Mouse (Mus musculus): ENCODE measurements around the gene Kazn. TPM values are rescaled to one million over a fixed set of nuclear protein-coding genes. Genes with fewer than 3 reads are reported as not detected.

Gene Kazn
- polyA plus RNA-seq, 1 experiment from 2014 or later, result 13.2 TPM

DNA sequence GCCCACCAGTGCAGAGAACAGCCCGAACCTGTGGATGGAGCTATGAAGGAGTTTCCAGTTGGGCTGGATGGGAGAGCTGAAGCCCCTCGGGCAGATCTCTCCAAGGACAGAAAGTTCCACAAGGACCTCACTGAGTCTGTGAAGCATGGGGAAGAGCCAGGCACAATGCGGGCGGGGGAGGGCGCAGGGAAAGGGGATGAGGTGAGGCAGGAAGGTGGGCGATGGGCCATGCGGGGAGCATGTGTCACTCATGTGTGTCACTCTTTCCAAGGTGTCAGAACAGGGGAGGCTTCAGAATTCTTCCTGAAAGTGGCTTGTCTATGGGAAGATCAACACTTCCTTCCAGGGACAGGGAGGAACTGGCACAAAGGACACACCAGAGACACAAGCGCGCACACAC, 58.3 kb downstream of the Kazn start:
- H3K9ac ChIP-seq (ENCODE audit: low read length), result peak overlapping the region; percentile 28; the same call in 1 of the 2 replicates
- WGBS, result 76% methylated on average over 9 of the region's 9 CpGs
- H3K4me3 ChIP-seq (replicated peaks; ENCODE audit: low read length), result no peak overlapping the region
- peaks cover 57% of the 10 kb centered on the region for H3K4me1 ChIP-seq (ENCODE audit: control insufficient read depth, insufficient read depth, low read length)
- no peaks in the 10 kb centered on the region for H3K27me3 ChIP-seq (ENCODE audit: control insufficient read depth, insufficient read depth, low read length)
- no peaks in the 10 kb centered on the region for H3K36me3 ChIP-seq (ENCODE audit: control insufficient read depth, insufficient read depth, low read length)
- no peaks in the 10 kb centered on the region for H3K9me3 ChIP-seq (replicated peaks; ENCODE audit: control insufficient read depth, low read length)
- H3K27ac ChIP-seq (ENCODE audit: low read length), result peak overlapping the region; percentile 91
- no peak for ATAC-seq (ENCODE audit: insufficient read depth, low FRiP score)
- H3K4me2 ChIP-seq (ENCODE audit: low read depth, low read length), result no peak overlapping the region

DNA sequence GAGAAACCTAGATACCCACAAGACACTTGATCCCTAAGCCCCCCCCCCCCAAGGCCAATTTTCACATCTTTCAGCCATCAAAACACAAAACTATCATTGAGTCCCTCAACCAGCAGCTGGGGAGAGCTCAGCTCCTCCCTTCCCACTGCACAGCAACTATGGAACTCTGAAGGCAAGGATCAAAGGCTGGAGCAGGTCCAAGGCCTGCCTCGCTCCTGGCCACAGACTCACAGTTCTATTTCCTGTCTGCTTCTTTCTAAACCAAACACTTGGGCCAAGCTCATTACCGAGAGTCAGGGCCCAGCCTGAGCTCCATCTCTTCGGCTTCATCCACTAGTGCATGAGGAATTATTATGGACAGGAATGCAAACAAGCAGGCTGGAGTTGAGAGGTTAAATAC, 58.9 kb downstream of the Kazn start:
- H3K9ac ChIP-seq (ENCODE audit: low read length), result peak overlapping the region; percentile 28; the same call in 1 of the 2 replicates
- 9% methylated on average over 3 of the region's 3 CpGs for WGBS
- H3K27me3 ChIP-seq (ENCODE audit: control insufficient read depth, insufficient read depth, low read length), result no peaks in the 10 kb centered on the region
- no peaks in the 10 kb centered on the region for H3K36me3 ChIP-seq (ENCODE audit: control insufficient read depth, insufficient read depth, low read length)
- no peak overlapping the region; the same call in 1 of the 2 replicates for H3K4me2 ChIP-seq (ENCODE audit: low read depth, low read length)
- H3K9me3 ChIP-seq (replicated peaks; ENCODE audit: control insufficient read depth, low read length), result no peaks in the 10 kb centered on the region
- H3K4me3 ChIP-seq (replicated peaks; ENCODE audit: low read length), result no peak overlapping the region
- peak; percentile 46; the same call in 1 of the 2 replicates for ATAC-seq (ENCODE audit: insufficient read depth, low FRiP score)
- peaks cover 54% of the 10 kb centered on the region for H3K4me1 ChIP-seq (ENCODE audit: control insufficient read depth, insufficient read depth, low read length)
- H3K27ac ChIP-seq (ENCODE audit: low read length), result peak overlapping the region; percentile 91

DNA sequence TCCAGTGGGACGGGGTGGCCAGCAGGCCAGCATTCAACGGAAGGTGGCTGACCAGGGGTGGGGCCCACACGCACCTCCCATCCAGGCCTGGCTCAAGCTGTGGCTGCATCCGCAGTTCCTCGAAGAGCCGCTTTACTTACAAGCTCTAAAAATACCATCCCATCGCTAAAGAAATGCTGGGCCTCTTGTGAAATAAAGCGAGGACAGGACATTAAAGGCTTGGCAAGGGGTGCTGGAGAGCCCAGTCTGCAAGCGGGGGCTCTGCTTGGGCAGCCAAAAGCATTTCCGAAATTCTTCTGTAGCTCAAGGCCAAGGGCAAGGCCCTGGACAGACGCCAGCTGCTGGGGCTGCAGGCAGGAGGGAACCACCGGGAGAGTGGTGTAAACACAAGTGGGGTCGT, 59.7 kb downstream of the Kazn start:
- no peaks in the 10 kb centered on the region for H3K36me3 ChIP-seq (ENCODE audit: control insufficient read depth, insufficient read depth, low read length)
- peaks cover 60% of the 10 kb centered on the region for H3K4me1 ChIP-seq (ENCODE audit: control insufficient read depth, insufficient read depth, low read length)
- WGBS, result 23% methylated on average over 13 of the region's 13 CpGs
- H3K27ac ChIP-seq (ENCODE audit: low read length), result peak overlapping the region; percentile 91
- peak; percentile 48 for ATAC-seq (ENCODE audit: insufficient read depth, low FRiP score)
- no peak overlapping the region for H3K4me3 ChIP-seq (replicated peaks; ENCODE audit: low read length)
- no peaks in the 10 kb centered on the region for H3K9me3 ChIP-seq (replicated peaks; ENCODE audit: control insufficient read depth, low read length)
- no peaks in the 10 kb centered on the region for H3K27me3 ChIP-seq (ENCODE audit: control insufficient read depth, insufficient read depth, low read length)
- H3K4me2 ChIP-seq (ENCODE audit: low read depth, low read length), result peak overlapping the region; percentile 20; the same call in 1 of the 2 replicates
- H3K9ac ChIP-seq (ENCODE audit: low read length), result 0 out of 2 replicates have a peak overlapping the region, but pooled peaks have one; percentile 20

DNA sequence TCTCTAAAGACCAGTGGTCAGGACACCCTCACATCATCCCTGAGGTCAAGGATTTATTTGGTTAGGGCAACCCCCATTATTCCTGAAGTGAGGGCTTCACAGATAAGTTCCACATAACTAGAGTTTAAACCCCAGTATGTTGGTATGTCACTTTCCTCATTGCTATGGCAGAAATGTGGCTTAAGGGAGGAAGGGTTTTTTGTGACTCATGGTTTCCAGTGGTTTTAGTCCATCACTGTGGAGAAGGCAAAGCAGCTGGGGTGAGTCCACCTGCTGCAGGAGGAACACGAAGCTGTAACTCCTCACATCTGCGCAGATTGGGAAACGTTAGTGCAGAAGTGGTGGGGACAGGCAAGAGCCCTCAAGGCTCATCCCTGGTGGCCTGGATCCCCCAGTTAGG, 62.5 kb downstream of the Kazn start:
- Histone ChIP-seq H3K27ac (ENCODE audit: low read length) (no peak overlapping the region), H3K36me3 (ENCODE audit: control insufficient read depth, insufficient read depth, low read length) (no peaks in the 10 kb centered on the region), H3K4me1 (ENCODE audit: control insufficient read depth, insufficient read depth, low read length) (peaks cover 70% of the 10 kb centered on the region), H3K9me3 (replicated peaks; ENCODE audit: control insufficient read depth, low read length) (no peaks in the 10 kb centered on the region), H3K27me3 (ENCODE audit: control insufficient read depth, insufficient read depth, low read length) (no peaks in the 10 kb centered on the region), H3K4me3 (replicated peaks; ENCODE audit: low read length) (no peak overlapping the region), H3K9ac (ENCODE audit: low read length) (no peak overlapping the region), H3K4me2 (ENCODE audit: low read depth, low read length) (no peak overlapping the region)
- 92% methylated on average over 3 of the region's 3 CpGs for WGBS
- ATAC-seq (ENCODE audit: insufficient read depth, low FRiP score), result no peak

DNA sequence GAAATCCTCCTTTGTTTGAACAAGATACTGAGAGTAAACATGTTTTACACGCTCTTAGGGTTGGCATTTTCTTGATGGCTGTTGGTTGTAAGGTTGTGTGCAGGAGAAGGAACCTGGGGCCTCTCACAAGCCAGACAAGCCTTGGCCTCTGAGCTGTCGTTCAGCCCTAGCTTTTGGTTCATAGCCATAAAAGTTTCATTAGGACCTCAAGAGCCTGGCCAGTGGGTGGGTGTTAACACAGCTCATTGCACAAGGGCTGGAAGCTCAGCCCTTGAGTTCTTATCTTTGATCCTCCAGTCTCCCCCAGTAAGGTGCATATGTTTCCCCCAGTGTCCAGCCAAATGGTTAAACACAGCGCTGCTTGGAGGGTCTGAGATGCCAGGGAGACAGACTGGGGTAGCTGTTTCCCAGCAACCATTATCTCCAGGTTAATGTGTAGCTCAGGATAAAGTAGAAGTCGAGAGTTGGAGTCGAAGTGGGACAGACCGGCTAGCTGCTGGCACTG, 65.2 kb downstream of the Kazn start:
- Histone ChIP-seq H3K9ac (ENCODE audit: low read length) (peak overlapping the region; percentile 47), H3K4me3 (replicated peaks; ENCODE audit: low read length) (no peak overlapping the region), H3K36me3 (ENCODE audit: control insufficient read depth, insufficient read depth, low read length) (no peaks in the 10 kb centered on the region), H3K27me3 (ENCODE audit: control insufficient read depth, insufficient read depth, low read length) (no peaks in the 10 kb centered on the region), H3K4me1 (ENCODE audit: control insufficient read depth, insufficient read depth, low read length) (peaks cover 58% of the 10 kb centered on the region), H3K27ac (ENCODE audit: low read length) (peak overlapping the region; percentile 90), H3K4me2 (ENCODE audit: low read depth, low read length) (peak overlapping the region; percentile 17; the same call in 1 of the 2 replicates), H3K9me3 (replicated peaks; ENCODE audit: control insufficient read depth, low read length) (no peaks in the 10 kb centered on the region)
- WGBS, result 28% methylated on average over 6 of the region's 6 CpGs
- peak; percentile 70 for ATAC-seq (ENCODE audit: insufficient read depth, low FRiP score)

DNA sequence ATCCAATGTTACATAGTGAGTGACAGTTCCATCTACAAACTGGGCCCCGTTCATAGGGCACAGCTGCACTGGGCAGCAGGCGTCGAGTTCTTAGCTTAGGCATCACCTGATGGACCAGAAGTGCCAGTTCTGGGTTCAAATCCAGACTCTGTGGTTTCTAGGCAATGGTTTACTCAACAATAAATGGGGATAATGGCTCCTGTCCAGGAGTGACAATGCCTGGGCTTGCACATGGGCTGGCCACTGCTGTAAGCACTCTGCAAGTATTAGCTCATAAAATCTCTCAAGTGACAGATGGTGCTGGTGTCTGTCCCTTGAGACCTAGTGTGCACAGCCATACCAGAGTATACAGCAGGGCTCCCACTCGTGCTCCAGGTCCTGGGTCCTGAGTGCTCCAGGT, 66.3 kb downstream of the Kazn start:
- WGBS, result 77% methylated on average over 4 of the region's 4 CpGs
- no peak for ATAC-seq (ENCODE audit: insufficient read depth, low FRiP score)
- peak overlapping the region; percentile 90 for H3K27ac ChIP-seq (ENCODE audit: low read length)
- H3K4me1 ChIP-seq (ENCODE audit: control insufficient read depth, insufficient read depth, low read length), result peaks cover 51% of the 10 kb centered on the region
- H3K9ac ChIP-seq (ENCODE audit: low read length), result no peak overlapping the region
- H3K4me2 ChIP-seq (ENCODE audit: low read depth, low read length), result no peak overlapping the region
- H3K36me3 ChIP-seq (ENCODE audit: control insufficient read depth, insufficient read depth, low read length), result no peaks in the 10 kb centered on the region
- no peaks in the 10 kb centered on the region for H3K27me3 ChIP-seq (ENCODE audit: control insufficient read depth, insufficient read depth, low read length)
- no peaks in the 10 kb centered on the region for H3K9me3 ChIP-seq (replicated peaks; ENCODE audit: control insufficient read depth, low read length)
- no peak overlapping the region for H3K4me3 ChIP-seq (replicated peaks; ENCODE audit: low read length)

DNA sequence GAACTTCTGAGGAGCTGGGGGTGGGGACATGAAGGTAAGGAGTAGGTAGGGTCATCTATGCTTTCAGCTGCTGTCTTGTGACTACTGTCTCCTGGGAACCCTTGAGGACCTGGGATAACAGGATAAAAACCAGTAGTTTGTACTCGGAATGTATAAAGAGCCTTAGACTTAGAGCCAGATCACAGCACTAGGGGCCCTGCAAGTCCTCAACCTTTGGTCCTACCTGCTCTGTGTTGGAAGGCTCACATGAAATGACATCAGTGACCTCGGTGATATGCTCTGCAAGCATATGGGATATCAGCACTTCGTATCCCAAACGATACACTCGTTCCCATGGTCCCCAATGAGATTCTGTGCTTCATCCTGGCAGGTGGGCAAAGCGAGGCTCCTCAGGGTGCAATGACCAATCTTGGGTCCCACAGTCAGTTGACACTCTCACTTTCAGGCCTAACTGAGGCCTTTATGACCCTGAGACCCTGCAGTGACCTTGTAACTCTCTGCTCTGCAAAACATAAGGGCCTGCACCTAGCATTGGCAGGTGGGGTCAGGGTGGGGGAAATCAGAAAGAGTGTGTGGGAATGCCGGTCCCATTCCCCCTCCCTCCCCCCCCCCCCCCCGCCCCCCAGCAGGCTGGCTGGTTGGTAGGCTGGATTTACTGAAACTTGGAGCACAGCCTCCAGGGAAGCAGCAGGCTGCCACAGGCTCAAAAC, 67.3 kb downstream of the Kazn start:
- ATAC-seq (ENCODE audit: insufficient read depth, low FRiP score), result no peak
- no peaks in the 10 kb centered on the region for H3K27me3 ChIP-seq (ENCODE audit: control insufficient read depth, insufficient read depth, low read length)
- 64% methylated on average over 7 of the region's 8 CpGs for WGBS
- H3K27ac ChIP-seq (ENCODE audit: low read length), result peak overlapping the region; percentile 90
- H3K4me1 ChIP-seq (ENCODE audit: control insufficient read depth, insufficient read depth, low read length), result peaks cover 51% of the 10 kb centered on the region
- no peaks in the 10 kb centered on the region for H3K9me3 ChIP-seq (replicated peaks; ENCODE audit: control insufficient read depth, low read length)
- no peak overlapping the region for H3K4me3 ChIP-seq (replicated peaks; ENCODE audit: low read length)
- H3K4me2 ChIP-seq (ENCODE audit: low read depth, low read length), result 0 out of 2 replicates have a peak overlapping the region, but pooled peaks have one; percentile 3
- peak overlapping the region; percentile 59; the same call in 1 of the 2 replicates for H3K9ac ChIP-seq (ENCODE audit: low read length)
- H3K36me3 ChIP-seq (ENCODE audit: control insufficient read depth, insufficient read depth, low read length), result no peaks in the 10 kb centered on the region

DNA sequence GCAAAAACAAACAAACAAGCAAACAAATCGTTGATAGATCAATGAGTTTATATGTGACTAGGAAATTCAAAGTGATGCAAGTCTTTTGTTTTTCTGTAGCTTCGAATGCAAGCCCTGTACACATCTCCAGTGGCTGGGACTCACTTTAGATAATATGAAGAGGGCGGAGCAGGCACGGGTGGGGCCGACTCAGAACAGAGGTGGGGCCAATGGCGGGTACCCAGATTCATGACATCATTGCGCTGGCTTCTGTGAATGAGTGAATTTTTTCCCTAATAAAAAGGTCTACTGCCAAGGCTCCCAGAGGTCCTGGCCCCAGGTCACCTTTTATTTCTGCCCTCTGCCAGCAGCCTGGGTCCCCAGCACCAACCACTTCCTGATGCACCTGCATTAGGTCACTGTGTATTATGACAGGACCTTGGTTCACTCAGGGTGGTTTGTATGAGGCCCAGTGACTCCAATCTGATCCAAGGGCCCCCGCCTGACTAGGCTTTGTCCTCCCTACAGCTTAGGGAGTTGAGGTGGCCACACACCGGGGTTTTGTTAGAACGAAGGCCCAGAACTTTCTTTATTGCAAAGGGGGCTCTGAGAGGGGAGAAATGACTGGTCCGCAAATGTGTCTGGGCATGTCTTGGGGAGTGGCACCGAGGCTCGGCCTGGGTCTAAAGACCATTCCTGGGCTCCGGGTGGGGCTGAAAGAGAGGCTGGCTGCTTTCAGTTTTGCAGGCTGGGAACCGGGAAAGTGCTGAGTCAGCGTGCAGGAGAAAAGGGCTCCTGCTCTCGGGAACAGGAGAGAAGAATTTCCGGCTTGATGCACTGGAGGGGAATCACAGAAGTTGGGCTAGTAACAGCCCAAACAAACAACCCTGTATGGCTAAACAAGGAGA, 68.1 kb downstream of the Kazn start:
- peak overlapping the region; percentile 90 for H3K27ac ChIP-seq (ENCODE audit: low read length)
- H3K4me2 ChIP-seq (ENCODE audit: low read depth, low read length), result 0 out of 2 replicates have a peak overlapping the region, but pooled peaks have one; percentile 3
- H3K27me3 ChIP-seq (ENCODE audit: control insufficient read depth, insufficient read depth, low read length), result no peaks in the 10 kb centered on the region
- no peaks in the 10 kb centered on the region for H3K9me3 ChIP-seq (replicated peaks; ENCODE audit: control insufficient read depth, low read length)
- no peaks in the 10 kb centered on the region for H3K36me3 ChIP-seq (ENCODE audit: control insufficient read depth, insufficient read depth, low read length)
- H3K4me1 ChIP-seq (ENCODE audit: control insufficient read depth, insufficient read depth, low read length), result peaks cover 59% of the 10 kb centered on the region
- ATAC-seq (ENCODE audit: insufficient read depth, low FRiP score), result peak; percentile 41; the same call in 1 of the 2 replicates
- no peak overlapping the region for H3K4me3 ChIP-seq (replicated peaks; ENCODE audit: low read length)
- 46% methylated on average over 18 of the region's 18 CpGs for WGBS
- H3K9ac ChIP-seq (ENCODE audit: low read length), result peak overlapping the region; percentile 59

DNA sequence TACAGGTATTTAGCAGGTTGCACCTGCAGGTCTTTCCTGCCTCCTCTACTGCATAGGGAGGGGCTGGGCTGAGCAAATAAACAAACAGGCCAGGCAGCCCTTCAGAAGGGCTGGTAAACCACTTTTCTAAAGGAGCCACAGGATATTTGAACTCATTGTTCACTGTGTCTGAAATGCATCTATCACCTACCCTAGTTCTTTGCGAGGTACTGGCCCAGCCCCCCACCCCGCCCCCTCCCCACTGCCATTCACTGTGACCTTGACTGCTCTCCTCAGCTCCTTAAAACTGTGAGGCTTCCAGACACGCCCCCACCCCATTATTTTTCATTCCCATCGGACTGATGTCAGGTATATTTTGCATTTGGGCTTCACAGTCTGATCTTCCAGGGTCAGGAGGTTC, 69.6 kb downstream of the Kazn start:
- Histone ChIP-seq H3K4me1 (ENCODE audit: control insufficient read depth, insufficient read depth, low read length) (peaks cover 57% of the 10 kb centered on the region), H3K27me3 (ENCODE audit: control insufficient read depth, insufficient read depth, low read length) (no peaks in the 10 kb centered on the region), H3K4me2 (ENCODE audit: low read depth, low read length) (no peak overlapping the region), H3K9me3 (replicated peaks; ENCODE audit: control insufficient read depth, low read length) (no peaks in the 10 kb centered on the region), H3K9ac (ENCODE audit: low read length) (no peak overlapping the region), H3K27ac (ENCODE audit: low read length) (no peak overlapping the region), H3K4me3 (replicated peaks; ENCODE audit: low read length) (no peak overlapping the region), H3K36me3 (ENCODE audit: control insufficient read depth, insufficient read depth, low read length) (no peaks in the 10 kb centered on the region)
- ATAC-seq (ENCODE audit: insufficient read depth, low FRiP score), result no peak
- 62% methylated on average over 4 of the region's 4 CpGs for WGBS
